Mouse (Mus musculus): Measurements from ENCODE around the gene Map6. TPM values are rescaled to one million over a fixed set of nuclear protein-coding genes. Genes with fewer than 3 reads are reported as not detected.

Map6 gene
- total RNA-seq, 2 experiments from 2014 or later, result not detected

DNA sequence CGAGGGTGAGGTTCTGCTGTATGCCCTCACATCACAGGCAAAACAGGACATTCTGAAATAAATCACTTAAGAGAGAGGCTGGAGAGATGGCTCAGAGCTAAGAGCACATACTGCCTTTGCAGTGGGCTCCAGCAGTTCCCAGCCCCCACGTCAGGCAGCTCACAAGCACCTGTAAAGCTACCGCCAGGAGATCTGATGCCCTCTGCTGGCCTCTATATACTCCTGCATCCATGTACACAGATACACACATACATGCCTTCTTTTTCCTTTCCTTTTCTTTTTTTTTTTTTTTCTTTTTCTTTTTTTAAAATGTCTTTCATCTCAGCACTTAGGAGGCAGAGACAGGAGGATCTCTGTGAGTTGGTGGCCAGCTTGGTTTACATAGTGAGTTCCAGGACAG is 5.3 kb upstream of the Map6 start:
- ATAC-seq (replicated peaks; ENCODE audit: low FRiP score, poor library complexity, severe bottlenecking), result no peak

GRCm38 (mm10) chr7:99263509-99263908 is 3.7 kb upstream of the Map6 start:
- ATAC-seq (replicated peaks; ENCODE audit: low FRiP score, poor library complexity, severe bottlenecking), result no peak

- no peak for ATAC-seq (replicated peaks; ENCODE audit: low FRiP score, poor library complexity, severe bottlenecking)
These were observed 2.6 kb upstream of the Map6 start for GRCm38 (mm10) chr7:99264597-99264996.

- ATAC-seq (replicated peaks; ENCODE audit: low FRiP score, poor library complexity, severe bottlenecking), result no peak
These were observed 754 bp downstream of the Map6 start for GRCm38 (mm10) chr7:99267897-99268505.

- no peak for ATAC-seq (replicated peaks; ENCODE audit: low FRiP score, poor library complexity, severe bottlenecking)
These were observed 1.3 kb downstream of the Map6 start for GRCm38 (mm10) chr7:99268506-99268900.

- ATAC-seq (replicated peaks; ENCODE audit: low FRiP score, poor library complexity, severe bottlenecking), result no peak
These were observed 2.0 kb downstream of the Map6 start for GRCm38 (mm10) chr7:99268951-99269945.

DNA sequence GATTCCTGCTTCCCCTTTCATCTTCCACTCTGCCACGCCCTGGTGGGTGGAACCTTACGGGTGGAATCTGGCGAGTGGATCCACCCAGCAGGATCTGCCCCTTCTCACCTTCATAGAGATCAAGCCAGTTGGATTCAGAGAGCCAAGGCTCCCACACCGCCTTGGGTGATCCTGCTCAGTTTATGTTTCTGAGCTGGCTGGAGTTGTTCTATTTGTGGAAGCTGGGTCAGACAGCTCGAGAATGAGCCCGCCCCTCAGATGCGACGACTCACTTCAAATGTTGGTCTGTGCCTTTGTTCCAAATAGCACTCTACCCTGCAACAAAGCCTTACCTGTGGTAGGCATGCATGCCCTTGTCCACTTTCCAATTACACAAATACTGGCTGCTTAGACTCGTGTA is 4.4 kb downstream of the Map6 start:
- ATAC-seq (replicated peaks; ENCODE audit: low FRiP score, poor library complexity, severe bottlenecking), result no peak

DNA sequence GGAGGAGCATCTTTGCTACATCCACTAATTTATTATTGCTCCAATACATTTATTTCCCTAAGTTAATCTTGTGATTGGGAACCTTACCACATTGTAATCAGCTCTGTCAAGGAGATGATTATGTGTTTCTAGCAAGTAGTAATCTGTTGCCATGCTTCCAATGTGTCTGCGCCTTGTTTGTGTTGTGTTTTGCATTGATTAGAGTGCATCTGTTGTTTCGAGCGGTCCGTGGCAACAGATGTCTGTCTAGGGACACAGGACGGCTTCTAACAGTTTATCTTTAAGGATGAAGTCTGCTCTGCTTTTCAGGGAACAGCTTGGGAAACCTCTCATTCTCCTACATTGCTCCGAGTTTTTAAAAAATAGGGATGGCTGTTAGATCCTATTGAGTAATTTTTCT is 7.9 kb downstream of the Map6 start:
- no peak for ATAC-seq (replicated peaks; ENCODE audit: low FRiP score, poor library complexity, severe bottlenecking)

GRCm38 (mm10) chr7:99276679-99277078 is 9.4 kb downstream of the Map6 start:
- ATAC-seq (replicated peaks; ENCODE audit: low FRiP score, poor library complexity, severe bottlenecking), result no peak

GRCm38 (mm10) chr7:99278309-99278708 is 11.1 kb downstream of the Map6 start:
- no peak for ATAC-seq (replicated peaks; ENCODE audit: low FRiP score, poor library complexity, severe bottlenecking)

DNA sequence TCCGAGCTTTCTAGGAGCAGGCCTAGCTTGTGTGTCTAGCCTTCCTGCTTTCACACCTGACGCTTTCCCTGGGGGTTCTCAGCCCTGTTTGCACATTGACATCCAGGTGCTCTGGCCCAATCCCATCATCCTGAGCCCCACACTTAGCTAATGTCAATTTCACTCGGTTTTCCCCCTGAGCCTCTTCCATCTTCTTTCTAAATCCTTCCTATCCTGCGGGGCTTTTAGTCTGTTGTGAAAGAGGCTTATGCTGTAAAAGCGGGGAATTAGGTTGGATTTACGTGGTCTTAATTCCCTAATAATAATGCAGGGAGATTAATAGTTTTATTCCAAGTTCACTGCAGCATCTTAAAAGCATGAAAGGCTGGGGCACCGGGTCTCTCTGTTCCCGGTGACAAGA is 12.3 kb downstream of the Map6 start:
- ATAC-seq (replicated peaks; ENCODE audit: low FRiP score, poor library complexity, severe bottlenecking), result no peak

- no peak for ATAC-seq (replicated peaks; ENCODE audit: low FRiP score, poor library complexity, severe bottlenecking)
These were observed 20.0 kb downstream of the Map6 start for GRCm38 (mm10) chr7:99287287-99287686.

DNA sequence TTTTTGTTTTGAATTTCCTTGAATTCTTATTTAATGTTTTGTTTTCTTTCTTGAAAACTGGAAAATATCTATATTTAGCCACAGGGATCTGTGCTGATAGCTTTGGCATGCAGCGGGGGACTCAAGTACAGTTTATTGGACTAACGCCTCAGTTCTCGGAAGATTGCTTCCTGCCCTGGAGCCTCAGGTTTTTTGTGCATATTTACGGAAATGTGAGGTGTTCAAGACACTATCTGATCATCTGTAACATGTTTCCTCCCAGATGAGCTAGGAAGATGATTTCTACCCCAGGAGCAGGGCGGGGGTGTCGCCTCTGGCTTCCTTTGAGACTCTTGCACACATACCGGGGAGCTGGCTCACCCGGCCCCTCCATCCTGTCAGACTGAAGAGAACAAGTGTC is 22.8 kb downstream of the Map6 start:
- ATAC-seq (replicated peaks; ENCODE audit: low FRiP score, poor library complexity, severe bottlenecking), result no peak

DNA sequence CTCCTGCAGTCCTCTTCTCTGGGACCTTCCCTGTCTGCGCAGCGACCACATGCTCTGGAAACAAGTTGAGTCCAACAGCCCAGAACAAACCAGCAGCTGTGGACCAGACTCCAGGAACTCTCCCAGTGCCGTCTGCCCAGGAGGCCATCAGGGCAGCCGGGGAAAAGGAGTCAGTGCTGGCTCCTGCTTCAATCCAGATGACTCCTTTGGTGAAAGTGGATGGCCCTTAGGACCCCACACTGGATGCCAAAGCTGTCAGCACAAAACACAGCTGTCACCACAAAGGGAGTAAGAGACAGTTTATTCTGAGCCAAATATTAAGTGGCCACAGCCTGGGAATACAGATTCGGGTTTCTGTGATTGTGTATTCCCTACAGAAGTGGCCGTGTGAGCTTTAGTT is 23.7 kb downstream of the Map6 start:
- ATAC-seq (replicated peaks; ENCODE audit: low FRiP score, poor library complexity, severe bottlenecking), result no peak

GRCm38 (mm10) chr7:99294198-99294780 is 27.0 kb downstream of the Map6 start:
- no peak for ATAC-seq (replicated peaks; ENCODE audit: low FRiP score, poor library complexity, severe bottlenecking)

DNA sequence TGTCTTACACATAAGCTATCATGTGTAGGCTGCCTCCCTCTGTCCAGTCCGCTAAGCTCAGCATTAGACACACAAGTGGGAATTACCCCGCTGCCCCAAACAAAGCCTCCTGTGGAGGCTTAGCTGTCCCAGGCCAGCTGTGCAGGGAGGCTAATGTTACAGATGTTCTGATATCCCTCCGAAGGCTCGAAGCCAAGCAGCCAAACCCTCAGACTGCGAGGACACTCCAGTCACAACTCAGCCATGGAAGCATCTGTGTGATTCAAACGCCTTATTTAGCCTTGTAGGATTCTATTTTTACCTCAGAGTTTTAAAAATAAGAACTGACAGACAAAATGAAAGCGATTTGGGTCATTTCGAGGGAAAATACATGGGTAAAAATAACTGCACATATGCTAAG is 27.9 kb downstream of the Map6 start:
- ATAC-seq (replicated peaks; ENCODE audit: low FRiP score, poor library complexity, severe bottlenecking), result no peak

DNA sequence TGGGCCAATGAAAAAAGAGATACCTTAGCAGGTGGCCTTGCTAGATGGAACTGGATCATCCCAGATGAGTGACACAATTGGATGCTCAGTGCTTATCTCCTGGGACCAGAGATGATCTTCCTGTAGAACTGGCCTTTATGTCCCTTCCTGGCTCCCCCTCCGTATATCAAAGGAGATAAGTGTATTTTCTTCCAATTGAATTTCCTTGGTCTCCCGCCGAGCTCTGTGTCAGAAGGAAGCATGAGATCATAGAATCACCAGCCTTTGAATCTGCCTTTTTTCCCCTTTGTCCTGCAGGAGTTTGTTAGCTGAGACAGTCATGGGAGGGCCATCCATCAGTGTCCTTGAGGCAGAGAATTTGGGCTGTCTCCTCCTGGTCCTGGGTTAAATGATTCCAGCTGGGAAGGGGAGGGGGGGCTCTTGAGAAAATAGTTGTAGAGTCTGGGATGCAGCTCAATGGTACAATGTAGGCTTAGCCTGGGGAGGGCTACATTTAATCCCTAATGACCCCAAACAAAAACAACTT is 33.5 kb downstream of the Map6 start:
- ATAC-seq (replicated peaks; ENCODE audit: low FRiP score, poor library complexity, severe bottlenecking), result no peak

DNA sequence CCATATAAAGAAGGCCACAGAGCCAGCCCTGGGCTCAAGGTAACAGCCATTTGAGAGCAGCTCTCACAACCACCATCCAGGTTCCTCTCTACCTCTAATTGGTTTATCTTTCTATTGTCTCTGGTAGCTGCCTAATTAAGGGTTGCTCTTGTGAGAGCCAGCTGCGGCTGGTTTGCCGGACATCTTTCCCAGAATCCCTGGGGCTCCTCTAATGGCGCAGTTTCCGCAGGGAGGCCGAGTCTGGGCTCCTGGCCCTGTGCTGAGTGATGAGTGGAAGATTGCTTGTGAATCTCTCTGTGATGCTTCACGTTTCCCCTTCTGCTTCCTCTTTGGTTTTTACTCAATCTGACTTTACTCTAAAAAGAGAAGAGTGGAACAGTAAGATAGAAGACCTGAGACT is 36.8 kb downstream of the Map6 start:
- ATAC-seq (replicated peaks; ENCODE audit: low FRiP score, poor library complexity, severe bottlenecking), result no peak

DNA sequence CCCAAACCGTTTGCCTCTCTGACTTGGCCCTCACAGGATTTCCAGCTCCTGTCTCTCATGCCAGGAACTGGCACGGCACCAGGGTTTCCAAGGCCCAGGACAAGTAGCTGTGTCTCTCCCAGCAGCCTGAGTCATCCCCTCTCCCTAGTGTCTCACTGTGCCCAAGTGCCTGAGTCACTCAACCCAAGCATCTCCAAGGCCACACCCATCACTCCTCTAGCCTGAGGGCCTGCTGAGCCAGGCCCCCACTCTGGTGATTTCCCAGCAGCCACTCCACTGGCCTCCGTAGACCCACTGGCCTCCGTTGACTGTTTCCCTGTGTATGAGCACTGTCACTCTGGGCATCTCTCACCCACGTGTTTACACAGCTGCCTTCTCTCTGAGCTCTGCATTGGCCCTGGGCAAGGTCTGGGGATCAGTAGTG is 37.7 kb downstream of the Map6 start:
- ATAC-seq (replicated peaks; ENCODE audit: low FRiP score, poor library complexity, severe bottlenecking), result no peak

DNA sequence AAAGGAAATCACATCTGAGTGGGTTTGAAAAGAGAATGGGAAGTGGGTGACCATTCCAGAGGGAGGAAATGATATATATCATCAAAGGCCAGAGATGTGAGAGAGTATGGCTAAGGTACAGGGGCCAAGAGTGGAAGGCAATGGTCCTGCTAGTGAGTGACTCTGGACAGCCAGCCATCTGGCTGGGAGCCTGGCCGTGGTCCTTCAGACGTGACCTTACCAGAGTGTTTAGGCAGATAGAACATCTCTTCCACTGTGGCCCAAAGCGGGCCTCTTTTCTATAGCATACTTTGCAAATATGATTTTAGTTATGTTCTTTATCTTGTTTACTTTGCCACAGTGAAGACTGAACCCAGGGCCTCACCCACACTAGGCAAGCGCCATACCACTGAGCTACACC is 38.4 kb downstream of the Map6 start:
- no peak for ATAC-seq (replicated peaks; ENCODE audit: low FRiP score, poor library complexity, severe bottlenecking)

DNA sequence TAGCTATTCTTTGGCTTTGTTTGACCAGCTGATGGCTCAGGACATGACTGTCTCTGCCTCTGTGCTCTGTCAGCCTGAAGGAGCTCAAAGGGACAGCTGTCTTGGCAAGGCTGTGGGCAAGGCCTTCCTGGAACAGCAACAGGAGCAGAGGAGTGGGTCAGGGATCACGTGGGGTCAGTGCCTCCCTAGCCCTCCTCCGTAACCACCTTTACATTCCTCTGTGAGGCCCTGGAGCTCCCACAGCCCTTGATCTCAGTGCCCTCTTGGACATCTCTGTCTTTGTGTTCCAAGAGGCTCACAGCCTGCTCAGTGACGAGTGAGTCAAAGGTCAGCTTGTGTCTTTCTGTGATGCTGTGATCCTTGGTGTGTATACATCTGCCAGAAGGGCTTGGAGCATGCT is 39.4 kb downstream of the Map6 start:
- ATAC-seq (replicated peaks; ENCODE audit: low FRiP score, poor library complexity, severe bottlenecking), result no peak
